Mouse (Mus musculus) intestine, embryonic 16.5 days (tissue): ENCODE measurements at regions not wholly inside any gene's neighbourhood (a gene's known extent, or its start where the extent isn't known, plus 50 kb on each side); places are given as distances from the start of the nearest gene placed in this dataset.

Source experiments
- ATAC-seq: fragments of 200-750 bp; cut with Nextera tagmentation; 2 replicates; pipeline ENCODE4 v1.8.0; 2017; ENCODE audit warnings: moderate TSS enrichment, moderate library complexity
- H3K27ac ChIP-seq: fragments of 300-500 bp; sonication (generic); 2 replicates; pipeline ENCODE4 v1.5.1; 2014; ENCODE audit warnings: mild to moderate bottlenecking, low read length
- H3K27me3 ChIP-seq: fragments of 300-500 bp; sonication (generic); replicated peaks from 2 replicates; pipeline ENCODE4 v1.6.1; 2014; ENCODE audit warnings: low read length, control low read depth, mixed read lengths; ENCODE audit not compliant: control insufficient read depth, insufficient read depth
- H3K36me3 ChIP-seq: fragments of 300-500 bp; sonication (generic); 2 replicates; pipeline ENCODE4 v1.6.1; 2014; ENCODE audit warnings: low read length, control low read depth; ENCODE audit not compliant: control insufficient read depth, insufficient read depth
- H3K4me1 ChIP-seq: fragments of 300-500 bp; sonication (generic); 2 replicates; pipeline ENCODE4 v1.6.1; 2014; ENCODE audit warnings: low read length, control low read depth, mixed read lengths; ENCODE audit not compliant: control insufficient read depth, insufficient read depth
- H3K4me2 ChIP-seq: fragments of 300-500 bp; sonication (generic); 2 replicates; pipeline ENCODE4 v1.6.1; 2014; ENCODE audit warnings: low read depth, low read length, control low read depth
- H3K4me3 ChIP-seq: fragments of 300-500 bp; sonication (generic); 2 replicates; pipeline ENCODE4 v1.5.1; 2014; ENCODE audit warnings: mild to moderate bottlenecking, low read length
- H3K9ac ChIP-seq: fragments of 300-500 bp; sonication (generic); 2 replicates; pipeline ENCODE4 v1.6.1; 2014; ENCODE audit warnings: low read depth, low read length
- H3K9me3 ChIP-seq: fragments of 300-500 bp; sonication (generic); 2 replicates; pipeline ENCODE4 v1.6.1; 2016; ENCODE audit warnings: low read length, control low read depth; ENCODE audit not compliant: control insufficient read depth
- WGBS: fragments of 180-500 bp; shearing (Covaris S2); extraction: QIAGEN DNeasy Blood & Tissue Kit; methylation state at CpG from one replicate; pipeline ENCODE4 v1.1.7; 2014; 5-methylcytosine and 5-hydroxymethylcytosine counted together

DNA sequence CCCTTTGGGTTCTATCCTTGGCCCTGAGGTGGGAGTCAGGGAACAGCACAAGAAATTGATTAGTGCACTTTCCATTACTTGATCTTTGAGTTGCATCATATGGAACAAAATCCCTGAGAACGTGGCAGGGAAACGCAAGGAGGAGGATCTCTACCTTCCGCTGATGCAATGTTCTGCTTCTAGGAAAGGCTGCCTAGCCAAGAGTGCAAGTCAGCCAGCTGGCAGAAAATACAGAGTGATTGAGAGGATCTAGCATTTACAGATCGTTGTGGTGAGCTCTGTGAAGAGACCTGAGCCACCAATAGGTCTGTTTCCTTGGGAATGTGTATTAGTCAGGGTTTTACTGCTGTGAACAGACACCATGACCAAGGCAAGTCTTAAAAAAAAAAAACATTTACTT, 108.8 kb downstream of the Zfp330 start:
- Histone ChIP-seq H3K9me3 (no peaks in the 10 kb centered on the region), H3K9ac (no peak overlapping the region), H3K27ac (no peak overlapping the region), H3K27me3 (no peaks in the 10 kb centered on the region), H3K4me2 (no peak overlapping the region), H3K4me1 (no peaks in the 10 kb centered on the region), H3K36me3 (no peaks in the 10 kb centered on the region), H3K4me3 (no peak overlapping the region)
- WGBS: 94% methylated on average over 4 of the region's 4 CpGs
- ATAC-seq: no peak

- no peak overlapping the region for H3K27ac ChIP-seq
- H3K4me2 ChIP-seq: no peak overlapping the region
- no peaks in the 10 kb centered on the region for H3K9me3 ChIP-seq
- 71% methylated on average over 1 of the region's 1 CpGs for WGBS
- H3K27me3 ChIP-seq: no peaks in the 10 kb centered on the region
- no peaks in the 10 kb centered on the region for H3K4me1 ChIP-seq
- no peak overlapping the region for H3K9ac ChIP-seq
- no peak overlapping the region for H3K4me3 ChIP-seq
- H3K36me3 ChIP-seq: no peaks in the 10 kb centered on the region
- ATAC-seq: no peak
These were observed 133.5 kb downstream of the Zfp330 start for GRCm38 (mm10) chr8:82640502-82640901.

- ATAC-seq: no peak
- no peaks in the 10 kb centered on the region for H3K27me3 ChIP-seq
- no peak overlapping the region for H3K27ac ChIP-seq
- H3K4me3 ChIP-seq: no peak overlapping the region
- no peaks in the 10 kb centered on the region for H3K36me3 ChIP-seq
- WGBS: 56% methylated on average over 2 of the region's 2 CpGs
- no peak overlapping the region for H3K4me2 ChIP-seq
- no peak overlapping the region for H3K9ac ChIP-seq
- H3K4me1 ChIP-seq: no peaks in the 10 kb centered on the region
- no peaks in the 10 kb centered on the region for H3K9me3 ChIP-seq
These were observed 143.5 kb downstream of the Zfp330 start for GRCm38 (mm10) chr8:82630486-82630885.

DNA sequence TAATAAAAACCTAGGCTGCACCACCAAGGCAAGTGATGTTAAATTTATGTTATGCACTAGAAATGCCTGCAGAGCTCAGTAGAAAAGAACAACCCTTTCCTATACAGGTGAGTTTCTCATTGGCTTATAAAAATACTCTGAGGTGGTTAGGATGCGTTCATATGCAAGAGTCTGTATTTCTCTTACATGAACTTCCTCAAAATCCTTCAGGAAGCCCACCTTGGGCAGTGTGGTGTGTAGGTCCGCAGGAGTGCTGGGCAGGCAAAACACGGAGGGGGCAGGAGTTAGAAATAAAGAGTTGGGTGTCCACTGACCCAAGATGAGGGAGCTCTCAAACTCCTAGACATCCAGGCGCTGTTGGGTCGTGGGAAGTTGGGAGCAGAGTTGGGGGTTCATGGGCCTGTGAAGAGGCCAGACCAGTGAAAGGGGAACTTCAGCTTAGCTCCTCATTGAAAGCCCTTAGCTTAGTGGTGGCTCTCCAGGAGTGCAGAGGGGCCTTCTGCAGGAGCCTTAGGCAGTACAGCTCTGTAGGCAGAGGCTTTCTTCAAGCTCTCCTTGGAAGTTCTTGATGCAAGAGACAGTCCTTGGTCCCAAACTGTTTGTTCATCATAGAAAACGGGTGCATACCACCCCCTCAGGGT, 150.0 kb downstream of the Zfp330 start:
- Histone ChIP-seq H3K4me3 (no peak overlapping the region), H3K9ac (no peak overlapping the region), H3K4me1 (no peaks in the 10 kb centered on the region), H3K27me3 (no peaks in the 10 kb centered on the region), H3K27ac (no peak overlapping the region), H3K9me3 (no peaks in the 10 kb centered on the region), H3K4me2 (no peak overlapping the region), H3K36me3 (no peaks in the 10 kb centered on the region)
- no peak for ATAC-seq
- 89% methylated on average over 6 of the region's 6 CpGs for WGBS

DNA sequence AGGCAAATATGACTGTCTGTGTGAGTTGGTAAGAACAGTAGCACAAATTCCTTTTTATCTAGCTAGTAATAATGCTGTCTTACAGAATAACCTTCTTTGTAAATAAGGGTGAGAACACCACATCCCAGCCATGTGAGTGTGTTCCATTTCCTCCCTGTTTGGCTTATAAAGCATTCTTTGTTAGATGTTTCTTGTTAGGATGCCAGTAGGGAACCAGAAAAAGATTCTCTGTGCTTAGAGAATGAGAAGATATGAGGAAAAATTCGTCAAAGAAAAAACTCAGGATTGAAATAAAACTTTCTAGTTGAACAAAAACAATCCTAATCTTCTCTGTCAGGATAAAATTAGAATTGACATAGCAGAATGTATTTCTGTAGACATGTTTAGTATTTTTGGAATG, 155.3 kb downstream of the Zfp330 start:
- H3K9me3 ChIP-seq: no peaks in the 10 kb centered on the region
- 45% methylated on average over 1 of the region's 1 CpGs for WGBS
- H3K36me3 ChIP-seq: no peaks in the 10 kb centered on the region
- no peak overlapping the region for H3K4me2 ChIP-seq
- H3K9ac ChIP-seq: no peak overlapping the region
- H3K27me3 ChIP-seq: no peaks in the 10 kb centered on the region
- no peak overlapping the region for H3K4me3 ChIP-seq
- H3K27ac ChIP-seq: no peak overlapping the region
- ATAC-seq: no peak
- H3K4me1 ChIP-seq: no peaks in the 10 kb centered on the region

- Histone ChIP-seq H3K4me2 (no peak overlapping the region), H3K9ac (no peak overlapping the region), H3K4me3 (no peak overlapping the region), H3K36me3 (no peaks in the 10 kb centered on the region), H3K4me1 (no peaks in the 10 kb centered on the region), H3K27ac (no peak overlapping the region), H3K27me3 (no peaks in the 10 kb centered on the region), H3K9me3 (no peaks in the 10 kb centered on the region)
- peak; percentile 72 for ATAC-seq
- 16% methylated on average over 3 of the region's 3 CpGs for WGBS
These were observed 172.4 kb downstream of the Zfp330 start for GRCm38 (mm10) chr8:82601556-82601955.

DNA sequence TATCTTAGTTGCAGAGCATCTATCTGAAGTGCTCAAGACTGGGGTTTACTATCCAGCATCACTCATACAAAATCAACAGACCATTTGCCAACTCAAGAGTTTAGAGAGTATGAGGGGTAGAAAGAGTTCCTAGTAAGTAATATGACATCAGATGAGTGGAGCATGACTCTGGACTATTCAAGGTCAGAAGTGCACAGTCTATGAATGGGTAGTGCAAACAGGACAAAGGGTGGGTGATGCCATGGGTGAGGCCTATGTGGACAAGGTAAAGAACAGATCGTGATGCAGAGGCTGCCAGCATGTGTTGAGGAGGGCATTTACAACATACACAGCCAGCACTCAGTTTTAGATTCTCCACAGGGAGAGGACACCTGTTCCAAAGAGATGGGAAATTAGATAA, 170.4 kb upstream of the Il15 start:
- H3K9ac ChIP-seq: no peak overlapping the region
- no peaks in the 10 kb centered on the region for H3K4me1 ChIP-seq
- H3K36me3 ChIP-seq: no peaks in the 10 kb centered on the region
- H3K27ac ChIP-seq: no peak overlapping the region
- no peaks in the 10 kb centered on the region for H3K9me3 ChIP-seq
- H3K4me3 ChIP-seq: no peak overlapping the region
- 89% methylated on average over 1 of the region's 1 CpGs for WGBS
- no peaks in the 10 kb centered on the region for H3K27me3 ChIP-seq
- no peak for ATAC-seq
- no peak overlapping the region for H3K4me2 ChIP-seq

DNA sequence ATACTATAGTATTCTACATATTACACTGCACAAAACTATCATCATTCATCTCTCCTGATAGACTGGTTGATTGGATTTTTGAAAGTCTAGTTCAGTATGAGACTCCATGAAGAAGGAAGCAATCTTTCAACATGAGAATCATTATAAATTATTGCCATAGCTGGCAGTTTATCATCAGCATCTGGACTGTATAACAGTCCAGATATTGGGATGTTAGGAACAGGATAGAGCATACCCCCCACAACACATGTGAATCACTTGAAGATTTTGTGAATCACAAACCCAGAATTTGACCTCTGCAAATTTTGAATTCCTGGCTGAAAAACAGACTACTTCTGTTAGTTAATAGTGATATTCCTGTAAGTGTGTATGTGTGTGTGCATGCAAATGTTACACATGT, 135.1 kb upstream of the Il15 start:
- Histone ChIP-seq H3K27me3 (no peaks in the 10 kb centered on the region), H3K9me3 (no peaks in the 10 kb centered on the region), H3K27ac (no peak overlapping the region), H3K9ac (no peak overlapping the region), H3K4me1 (no peaks in the 10 kb centered on the region), H3K4me3 (no peak overlapping the region), H3K4me2 (no peak overlapping the region), H3K36me3 (no peaks in the 10 kb centered on the region)
- no peak for ATAC-seq

DNA sequence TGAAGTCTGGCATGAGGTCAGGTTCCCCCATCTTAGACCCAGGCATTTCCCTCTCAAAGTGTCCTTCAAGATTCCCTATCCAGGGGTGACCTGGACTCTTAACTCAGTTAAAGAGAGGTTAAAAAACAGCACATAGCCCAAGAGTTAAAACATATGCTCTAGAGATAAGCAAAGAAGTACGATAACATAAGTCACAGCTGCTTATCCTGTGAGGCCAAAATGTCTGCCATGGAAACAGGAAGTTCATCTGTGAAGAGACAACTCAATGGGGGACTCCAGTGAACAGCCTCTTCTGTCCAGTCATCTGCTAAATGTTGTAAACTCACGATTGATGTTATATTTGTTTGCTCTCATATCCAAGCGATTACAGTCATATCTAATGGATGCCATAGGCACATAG, 126.1 kb upstream of the Il15 start:
- Histone ChIP-seq H3K9ac (no peak overlapping the region), H3K27ac (no peak overlapping the region), H3K9me3 (no peaks in the 10 kb centered on the region), H3K4me2 (no peak overlapping the region), H3K36me3 (no peaks in the 10 kb centered on the region), H3K4me1 (no peaks in the 10 kb centered on the region), H3K4me3 (no peak overlapping the region), H3K27me3 (no peaks in the 10 kb centered on the region)
- WGBS: 77% methylated on average over 3 of the region's 3 CpGs
- no peak for ATAC-seq

DNA sequence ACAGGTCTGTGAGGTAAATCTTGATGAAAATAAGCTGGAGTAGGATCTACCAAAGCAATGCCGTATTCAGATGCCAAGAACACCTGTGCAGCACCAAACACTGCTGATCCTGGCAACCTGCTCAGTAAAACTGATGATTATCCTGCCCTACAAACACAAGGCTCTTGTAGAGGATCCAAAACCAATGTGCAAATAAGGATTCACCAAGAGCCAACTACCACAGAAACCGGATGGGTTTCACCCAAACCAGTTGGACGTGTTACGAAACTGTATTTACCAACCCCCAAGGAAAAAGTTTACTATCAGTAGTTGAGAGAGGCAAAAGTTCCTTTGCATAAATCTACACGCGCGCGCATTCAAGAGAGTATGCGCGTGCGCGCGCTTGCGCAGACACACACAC, 120.8 kb upstream of the Il15 start:
- Histone ChIP-seq H3K4me2 (no peak overlapping the region), H3K9me3 (no peaks in the 10 kb centered on the region), H3K4me3 (no peak overlapping the region), H3K9ac (no peak overlapping the region), H3K27me3 (no peaks in the 10 kb centered on the region), H3K4me1 (no peaks in the 10 kb centered on the region), H3K36me3 (no peaks in the 10 kb centered on the region), H3K27ac (no peak overlapping the region)
- ATAC-seq: no peak
- WGBS: 95% methylated on average over 14 of the region's 14 CpGs
